Mouse (Mus musculus) cerebellum, adult 9-10 months (tissue): ENCODE data around the gene Zmat1.
"Not testable (repeated sequence)": the region's sequence is repeated elsewhere in the genome, so short reads cannot be mapped to it uniquely, and the experiment has no call there.

Experiments
- DNase-seq: peaks from one replicate; pipeline ENCODE4 v3.0.0; 2022

Zmat1 gene

GRCm38 (mm10) chrX:135008720-135009470 lies at the start of gene Zmat1:
Gene Zmat1 (minus strand): TSS chrX:135009209.
- DNase-seq = peak; percentile 93

- not testable (repeated sequence) for DNase-seq
Measured at GRCm38 (mm10) chrX:135053939-135054338, 44.9 kb upstream of the Zmat1 start.

- peak; percentile 79 for DNase-seq
Measured at GRCm38 (mm10) chrX:135035962-135036375, 27.0 kb upstream of the Zmat1 start.

- DNase-seq = no peak
Measured at GRCm38 (mm10) chrX:135025135-135025534, 16.1 kb upstream of the Zmat1 start.

GRCm38 (mm10) chrX:135011381-135011780 lies 2.4 kb upstream of the Zmat1 start:
- DNase-seq = no peak

GRCm38 (mm10) chrX:135009471-135009815 lies 434 bp upstream of the Zmat1 start:
- DNase-seq = no peak

- peak; percentile 34 for DNase-seq
Measured at GRCm38 (mm10) chrX:135008021-135008420, 988 bp downstream of the Zmat1 start.

- DNase-seq = no peak
Measured at GRCm38 (mm10) chrX:134964546-134964945, 44.5 kb downstream of the Zmat1 start, which contains the start of gene Nxf2. Gene Nxf2 (minus strand): TSS chrX:134964754.

- DNase-seq = peak; percentile 47
Measured at GRCm38 (mm10) chrX:134963305-134964094, 45.5 kb downstream of the Zmat1 start.

- peak; percentile 39 for DNase-seq
Measured at GRCm38 (mm10) chrX:134930361-134930760, 78.6 kb downstream of the Zmat1 start.

GRCm38 (mm10) chrX:134929927-134930326 lies 79.1 kb downstream of the Zmat1 start:
- no peak for DNase-seq

- peak; percentile 51 for DNase-seq
Measured at GRCm38 (mm10) chrX:134925058-134925457, 84.0 kb downstream of the Zmat1 start.

GRCm38 (mm10) chrX:134923675-134924424 lies 85.2 kb downstream of the Zmat1 start:
- no peak for DNase-seq
